Mouse (Mus musculus) embryonic fibroblast, embryonic 13.5 days (primary cell): ENCODE measurements around the gene AI467606. TPM values are rescaled to one million over a fixed set of nuclear protein-coding genes. Genes with fewer than 3 reads are reported as not detected.
"Not testable (repeated sequence)": the region's sequence is repeated elsewhere in the genome, so short reads cannot be mapped to it uniquely, and the experiment has no call there.

Experiments used
- H3K27ac ChIP-seq: 2 replicates; pipeline ENCODE4 v1.5.1; 2012; ENCODE audit warnings: low read length, control low read depth, inconsistent platforms; ENCODE audit not compliant: insufficient read depth
- H3K4me1 ChIP-seq: 2 replicates; pipeline ENCODE4 v1.6.1; 2011; ENCODE audit warnings: low read length; ENCODE audit not compliant: control insufficient read depth, insufficient read depth
- H3K4me3 ChIP-seq: 2 replicates; pipeline ENCODE4 v1.5.1; 2011; ENCODE audit warnings: mild to moderate bottlenecking, control low read depth, low read length; ENCODE audit not compliant: insufficient read depth
- CTCF ChIP-seq: IDR thresholded peaks from 2 replicates; pipeline ENCODE4 v1.5.1; 2011; ENCODE audit warnings: mild to moderate bottlenecking, control low read depth, low read length, moderate library complexity, borderline replicate concordance; ENCODE audit not compliant: insufficient read depth
- POLR2A ChIP-seq: IDR thresholded peaks from 2 replicates; pipeline ENCODE4 v1.6.1; 2011; ENCODE audit warnings: low read depth, mild to moderate bottlenecking, control low read depth, low read length, moderate library complexity
- polyA plus RNA-seq: library from polyadenylated mRNA; stranded (reverse); fragments of >200 nt; gene quantifications from 2 replicates; pipeline ENCODE4 v1.2.4, GENCODE M21; 2011; ENCODE audit warnings: low read depth; ENCODE audit not compliant: missing spikeins, insufficient read length

Gene AI467606
- polyA plus RNA-seq, 1 experiment = 1.1 TPM

DNA sequence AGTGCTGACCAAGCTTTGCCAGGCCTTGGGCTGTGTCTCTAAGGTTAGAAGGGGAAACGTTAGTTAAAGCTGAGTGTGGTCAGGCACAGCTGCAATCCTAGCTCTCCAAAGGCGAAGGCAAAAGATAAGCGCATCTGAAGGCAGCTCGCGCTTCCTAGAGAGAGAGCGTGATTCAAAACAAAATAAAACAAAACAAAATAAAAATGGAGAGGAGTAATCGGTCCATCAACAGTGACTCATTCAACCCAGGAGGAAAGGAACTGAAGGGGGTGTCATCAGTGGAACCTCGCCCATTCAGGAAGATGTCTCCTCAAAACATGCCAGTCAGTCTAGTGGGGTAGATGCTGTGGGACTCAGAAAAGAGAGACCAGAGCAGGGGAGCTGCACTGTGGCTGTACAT lies 8.9 kb upstream of the AI467606 start:
- Histone ChIP-seq H3K27ac (no peak overlapping the region), H3K4me3 (no peak overlapping the region), H3K4me1 (no peaks in the 10 kb centered on the region)
- no peak for TF ChIP-seq CTCF
- no peak for TF ChIP-seq POLR2A

DNA sequence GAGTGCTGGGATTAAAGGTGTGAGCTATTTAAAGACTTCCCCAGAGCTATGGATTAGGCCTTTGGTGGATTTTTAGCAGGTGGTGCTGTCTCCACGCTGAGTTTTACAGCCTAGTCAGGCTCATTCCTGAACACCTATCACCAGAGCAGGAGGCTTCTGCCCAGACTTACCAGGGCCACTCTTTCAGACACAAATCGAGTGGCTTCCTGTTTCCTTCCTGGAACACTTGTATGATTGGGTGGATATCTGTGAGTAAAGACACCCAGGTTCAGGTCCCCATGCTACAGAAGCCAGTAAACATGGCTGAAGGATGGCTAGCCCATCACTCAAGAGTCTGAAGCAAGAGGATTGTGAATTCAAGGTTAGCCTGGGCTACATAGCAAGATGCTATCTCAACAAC lies 8.2 kb upstream of the AI467606 start:
- Histone ChIP-seq H3K4me3 (no peak overlapping the region), H3K4me1 (no peaks in the 10 kb centered on the region), H3K27ac (no peak overlapping the region)
- TF ChIP-seq POLR2A = no peak

DNA sequence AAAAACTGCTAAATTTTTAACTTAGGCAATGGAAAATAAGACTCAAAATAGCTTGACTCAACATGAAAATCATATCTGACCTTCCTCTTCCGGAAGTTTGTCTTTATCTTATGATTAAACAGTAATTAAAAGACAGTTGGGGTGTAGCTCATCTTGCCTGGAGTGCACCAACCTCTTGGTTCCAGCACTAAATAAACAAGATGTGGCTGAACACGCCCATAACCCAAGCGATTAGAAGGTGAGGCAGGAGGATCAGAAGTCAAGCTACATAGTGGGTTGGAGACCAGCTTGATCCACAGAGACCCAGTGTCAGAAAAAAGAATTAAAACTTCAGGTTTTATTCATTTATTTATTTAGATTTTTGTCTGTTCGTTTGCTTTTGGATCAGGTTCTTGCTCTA lies 7.5 kb upstream of the AI467606 start:
- Histone ChIP-seq H3K4me3 (no peak overlapping the region), H3K27ac (no peak overlapping the region), H3K4me1 (no peaks in the 10 kb centered on the region)
- TF ChIP-seq CTCF (no peak), POLR2A (no peak)

DNA sequence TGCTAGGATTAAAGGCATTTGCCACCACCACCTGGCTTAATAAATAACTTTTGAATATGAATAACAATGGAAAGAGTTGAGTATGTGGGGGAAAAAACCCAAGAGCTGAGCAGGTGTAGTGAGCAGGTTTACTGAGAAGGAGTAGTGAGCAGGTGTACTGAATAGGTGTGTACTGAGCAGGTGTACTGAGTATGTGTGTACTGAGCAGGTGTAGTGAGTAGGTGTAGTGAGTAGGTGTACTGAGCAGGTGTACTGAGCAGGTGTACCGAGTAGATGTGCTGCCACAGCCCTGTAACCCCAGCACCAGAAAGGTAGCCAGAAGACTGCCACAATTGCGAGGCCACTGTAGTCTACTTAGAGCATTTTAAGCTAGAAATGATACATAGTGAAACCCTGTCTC lies 6.4 kb upstream of the AI467606 start:
- H3K4me1 ChIP-seq = no peaks in the 10 kb centered on the region
- no peak overlapping the region for H3K4me3 ChIP-seq
- H3K27ac ChIP-seq = no peak overlapping the region
- TF ChIP-seq POLR2A (no peak), CTCF (no peak)

DNA sequence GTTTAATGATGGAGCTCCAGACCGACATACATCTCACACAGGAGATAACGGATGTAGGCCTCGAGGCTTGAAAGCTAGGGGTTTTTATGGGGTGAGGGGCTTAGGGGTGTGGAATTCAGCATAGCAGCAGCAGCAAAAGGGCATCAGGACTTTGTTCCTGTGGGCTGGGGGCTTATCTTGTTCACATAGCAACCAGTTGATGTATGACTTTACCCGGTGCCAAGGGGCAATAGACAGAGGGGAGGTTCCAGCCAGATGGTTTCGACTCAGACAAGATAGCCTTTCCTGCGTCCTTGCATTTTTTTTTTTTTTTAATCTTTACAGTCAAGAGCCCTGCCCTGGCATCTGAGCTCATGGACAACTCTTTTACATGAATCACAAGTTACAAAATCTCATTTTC lies 5.4 kb upstream of the AI467606 start:
- not testable (repeated sequence) for H3K4me3 ChIP-seq, H3K4me1 ChIP-seq

DNA sequence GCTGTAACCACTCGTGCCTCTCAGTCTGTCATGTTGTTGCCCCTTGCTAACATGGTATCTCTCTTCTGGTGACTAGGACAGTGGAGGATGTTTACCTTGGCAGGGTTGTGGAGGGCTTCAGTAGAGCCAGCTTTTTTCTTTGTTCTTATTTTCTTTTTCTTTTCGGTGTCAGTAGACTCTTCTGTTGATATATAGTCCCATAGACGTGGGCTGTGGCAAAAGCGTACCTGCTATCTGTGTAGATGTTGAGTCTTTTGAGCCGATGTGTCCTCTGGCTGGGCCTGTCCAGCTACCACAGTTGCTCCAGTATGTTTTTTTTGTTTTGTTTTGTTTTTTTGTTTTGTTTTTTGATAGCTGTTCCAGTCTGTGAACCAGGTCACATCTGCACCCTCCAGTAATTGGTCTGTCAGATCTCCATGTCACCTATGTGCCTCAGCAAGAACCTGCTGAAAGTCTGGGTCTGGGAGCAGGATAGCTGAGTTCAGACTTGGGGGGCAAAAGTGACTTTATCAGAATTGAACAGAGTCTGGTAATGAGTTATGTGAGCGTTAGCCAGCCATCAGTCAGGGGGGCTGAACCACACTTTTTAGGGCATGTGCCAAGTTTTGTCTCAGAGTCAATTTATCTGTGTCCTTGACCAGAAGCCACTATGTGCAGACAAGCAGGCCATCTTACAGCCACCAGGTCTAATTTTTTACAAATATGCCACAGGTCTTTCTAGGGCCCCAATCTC lies 3.7 kb upstream of the AI467606 start, which contains the start of gene Zg16:
Gene Zg16, minus strand, starts transcription at position 51 of the 733 bp plus-strand sequence.
- not testable (repeated sequence) for H3K27ac ChIP-seq, H3K4me1 ChIP-seq, H3K4me3 ChIP-seq

More for the DNA sequence above, 5.4 kb upstream of the AI467606 start:
- not testable (repeated sequence) for H3K27ac ChIP-seq

DNA sequence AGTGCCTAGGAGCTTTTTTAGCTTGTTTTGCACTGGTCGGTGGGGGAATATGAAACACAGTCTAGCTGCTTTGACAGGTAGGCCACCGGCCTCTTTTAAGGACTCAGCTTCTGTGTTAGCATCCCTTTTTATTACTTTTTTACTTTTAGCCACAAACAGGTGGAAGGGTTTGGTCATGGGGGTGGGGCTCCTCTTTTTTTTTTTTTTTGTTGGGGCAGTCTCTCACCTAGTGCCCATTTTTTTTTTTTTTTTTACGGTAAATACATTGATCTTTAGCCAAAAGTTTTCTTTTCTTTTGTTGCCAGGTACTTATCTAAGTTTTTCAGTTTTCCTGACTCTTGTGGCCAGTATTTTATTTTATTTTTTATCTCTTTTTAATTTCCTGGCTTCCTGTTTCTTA lies 3.1 kb upstream of the AI467606 start:
- no peak for TF ChIP-seq CTCF
- TF ChIP-seq POLR2A = no peak
- no peak overlapping the region for H3K4me3 ChIP-seq
- no peaks in the 10 kb centered on the region for H3K4me1 ChIP-seq
- H3K27ac ChIP-seq = no peak overlapping the region

DNA sequence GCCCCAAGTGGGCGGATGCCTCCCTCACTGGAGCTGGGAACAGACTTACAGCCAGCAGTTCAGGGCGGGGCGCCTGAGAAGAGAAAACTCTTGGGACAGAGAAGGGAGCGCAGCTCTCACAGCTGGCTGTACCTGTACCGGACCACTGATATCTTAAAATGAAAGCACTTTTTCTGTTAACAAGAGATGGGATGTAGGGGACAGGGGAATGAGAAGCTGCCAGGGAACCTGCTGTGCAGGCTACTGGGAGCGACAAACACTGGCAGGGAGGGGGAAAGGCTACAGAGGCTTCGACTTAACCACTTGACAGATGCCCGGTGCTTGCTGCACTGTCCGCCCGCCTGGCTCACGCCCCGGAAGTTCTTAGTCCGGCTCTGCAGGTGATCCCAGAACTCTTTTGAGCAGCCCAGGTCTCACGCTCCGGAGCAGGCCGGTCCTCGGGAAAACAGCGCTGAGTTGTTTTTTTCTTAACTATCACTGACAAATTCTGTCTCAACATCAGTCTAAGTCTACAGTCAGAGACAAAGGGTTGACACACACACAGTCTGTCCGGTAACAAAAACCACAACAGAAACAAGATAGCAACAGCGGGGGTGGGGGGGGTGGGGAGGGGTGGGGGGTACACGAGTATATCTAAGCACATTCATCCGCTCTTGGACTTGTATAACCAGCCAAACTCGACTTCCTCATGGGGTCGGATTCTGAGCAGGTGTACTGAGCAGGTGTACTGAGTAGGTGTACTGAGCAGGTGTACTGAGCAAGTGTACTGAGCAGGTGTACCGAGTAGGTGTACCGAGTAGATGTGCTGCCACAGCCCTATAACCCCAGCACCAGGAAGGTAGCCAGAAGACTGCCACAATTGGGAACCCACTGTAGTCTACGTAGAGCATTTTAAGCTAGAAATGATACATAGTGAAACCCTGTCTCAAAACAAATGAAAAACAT lies 2.0 kb upstream of the AI467606 start:
- TF ChIP-seq POLR2A = no peak
- no peak for TF ChIP-seq CTCF
- H3K4me1 ChIP-seq = no peaks in the 10 kb centered on the region
- H3K4me3 ChIP-seq = no peak overlapping the region
- no peak overlapping the region for H3K27ac ChIP-seq

DNA sequence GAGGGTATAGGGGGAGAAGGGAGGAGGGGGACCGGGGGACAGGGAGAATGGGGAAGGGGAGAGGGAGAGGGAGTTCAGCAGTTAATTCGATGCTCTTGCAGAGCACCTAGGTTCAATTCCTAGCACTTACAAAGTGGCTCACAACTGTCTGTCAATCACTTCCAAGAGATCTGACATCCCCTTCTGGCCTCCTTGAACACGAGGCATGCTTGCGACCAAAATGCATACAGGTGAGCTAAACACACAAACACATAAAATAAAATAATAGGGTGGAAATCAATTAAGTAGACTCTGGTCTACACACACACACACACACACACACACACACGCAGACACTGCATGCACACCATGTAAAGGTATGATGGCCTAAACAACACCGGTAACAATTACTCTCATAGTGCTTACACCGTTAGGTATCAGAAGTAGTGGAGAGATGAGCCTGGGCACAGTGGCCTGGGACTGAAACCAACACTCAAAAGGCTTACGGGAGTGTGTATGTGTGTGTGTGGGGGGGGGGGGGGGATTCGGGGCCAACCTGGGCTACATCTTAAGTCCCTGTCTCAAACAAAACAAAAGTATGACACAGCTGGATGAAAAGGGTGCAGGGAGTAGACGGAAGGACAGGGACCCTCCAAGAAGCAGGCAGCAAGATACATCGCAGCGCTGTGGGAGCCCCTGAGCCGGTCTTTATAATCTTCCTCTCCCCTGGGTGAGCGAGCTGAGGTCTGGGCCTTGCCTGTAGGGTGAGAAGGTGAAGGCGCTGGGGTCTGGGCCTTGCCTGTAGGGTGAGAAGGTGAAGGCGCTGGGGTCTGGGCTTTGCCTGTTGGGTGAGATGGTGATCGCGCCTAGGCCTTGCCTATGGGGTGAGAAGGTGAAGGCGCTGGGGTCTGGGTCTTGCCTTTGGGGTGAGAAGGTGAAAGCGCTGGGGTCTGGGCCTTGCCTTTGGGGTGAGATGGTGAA lies 725 bp upstream of the AI467606 start:
- Histone ChIP-seq H3K27ac (no peak overlapping the region), H3K4me3 (no peak overlapping the region), H3K4me1 (no peaks in the 10 kb centered on the region)
- TF ChIP-seq POLR2A = no peak
- TF ChIP-seq CTCF = no peak
